Mouse (Mus musculus): ENCODE data around the gene Wrap73.

Gene Wrap73

DNA sequence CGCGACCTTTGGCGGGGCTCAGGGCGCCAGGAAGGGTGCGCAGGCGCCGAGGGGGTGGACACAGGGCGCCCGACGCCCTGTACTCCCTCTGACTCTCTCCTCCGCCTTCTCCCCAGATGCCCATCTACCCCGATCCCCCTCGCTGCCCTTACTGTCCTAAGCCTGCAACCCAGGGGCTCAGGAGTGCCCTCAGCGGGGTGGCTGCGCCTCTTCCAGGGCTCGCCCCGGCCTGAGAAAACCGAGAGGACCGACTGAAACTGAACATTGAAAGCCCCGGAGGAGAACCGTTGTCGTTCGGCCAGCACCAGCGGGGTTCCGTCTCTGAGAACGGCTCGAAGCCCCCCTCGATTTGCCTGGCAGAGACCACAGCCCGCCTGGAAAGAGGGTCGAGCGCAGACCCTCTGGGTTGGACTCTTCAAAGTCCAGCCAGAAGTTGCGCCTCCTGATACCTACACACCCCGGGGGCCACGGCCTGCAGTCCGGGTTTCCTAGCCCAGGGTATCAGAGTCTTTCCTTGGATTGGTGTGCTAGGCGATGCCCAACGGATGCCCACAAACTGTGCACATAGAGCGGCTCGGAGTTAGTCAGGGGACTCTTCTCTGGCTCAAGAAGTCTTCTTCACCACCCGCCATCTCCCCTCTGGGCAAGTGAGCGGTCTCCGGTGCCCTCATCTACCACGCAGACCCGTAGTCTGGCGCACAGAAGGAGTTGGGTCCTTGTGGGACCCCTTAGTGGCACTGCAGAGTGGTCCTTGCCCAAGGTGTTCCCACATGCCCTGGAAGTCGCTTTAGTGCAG lies 1.8 kb upstream of the Wrap73 start:
- no peak for DNase-seq (ENCODE audit: low spot score)

DNA sequence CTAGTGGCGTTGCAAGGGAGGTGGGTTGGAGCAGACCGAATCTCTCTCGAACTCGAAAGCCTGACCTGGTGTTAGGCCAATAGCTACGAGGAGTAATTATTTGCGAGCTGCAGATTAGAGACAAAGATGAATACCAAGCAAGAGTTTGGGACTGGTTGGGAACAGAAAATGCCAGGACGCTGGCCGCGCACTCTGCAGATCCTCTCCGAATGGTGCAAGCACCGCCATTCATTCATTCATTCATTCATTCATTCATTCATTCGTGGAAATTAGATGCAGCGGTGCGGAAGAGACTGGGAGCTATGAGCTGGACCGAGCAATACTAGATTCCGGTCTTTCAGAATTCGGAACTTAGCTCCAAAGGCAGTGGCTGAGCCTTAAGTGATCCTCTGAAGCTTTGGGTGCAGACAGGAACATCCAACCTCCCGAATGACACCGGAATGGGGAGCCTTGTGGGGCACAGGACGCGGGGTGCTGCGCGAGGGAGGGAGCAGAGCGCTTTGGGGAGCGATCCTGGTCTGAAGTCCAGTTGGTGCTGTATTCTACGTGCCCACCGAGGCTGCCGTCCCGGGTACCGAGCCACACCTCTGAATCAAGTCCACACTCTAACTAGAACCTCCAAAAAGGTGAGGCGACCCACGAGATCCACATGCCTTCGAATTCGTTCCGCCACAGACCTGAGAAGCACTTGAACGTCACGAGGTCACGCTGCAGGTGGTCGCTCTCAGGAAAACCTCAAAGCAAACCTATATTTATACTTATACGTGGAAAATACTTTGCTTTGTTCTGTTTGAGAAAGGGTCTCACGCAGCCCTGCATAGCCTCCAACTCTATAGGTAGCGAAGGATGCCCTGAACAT lies 934 bp upstream of the Wrap73 start:
- no peak for DNase-seq (ENCODE audit: low spot score)

DNA sequence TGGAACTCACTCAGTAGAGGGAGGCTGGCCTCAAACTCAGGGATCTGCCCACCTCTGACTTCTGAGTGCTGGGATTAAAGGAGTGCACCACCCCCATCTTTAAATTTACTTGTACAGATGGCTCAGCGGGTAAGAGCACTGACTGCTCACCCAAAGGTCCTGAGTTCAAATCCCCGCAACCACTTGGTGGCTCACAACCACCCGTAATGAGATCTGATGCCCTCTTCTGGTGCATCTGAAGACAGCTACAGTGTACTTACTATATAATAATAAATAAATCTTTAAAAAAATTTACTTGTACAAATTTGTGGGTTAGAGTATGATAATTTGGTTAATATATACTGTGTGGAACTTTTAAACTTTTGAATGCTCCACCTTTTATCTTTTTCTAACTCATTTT lies 2.5 kb downstream of the Wrap73 start:
- DNase-seq (ENCODE audit: low spot score) = no peak

DNA sequence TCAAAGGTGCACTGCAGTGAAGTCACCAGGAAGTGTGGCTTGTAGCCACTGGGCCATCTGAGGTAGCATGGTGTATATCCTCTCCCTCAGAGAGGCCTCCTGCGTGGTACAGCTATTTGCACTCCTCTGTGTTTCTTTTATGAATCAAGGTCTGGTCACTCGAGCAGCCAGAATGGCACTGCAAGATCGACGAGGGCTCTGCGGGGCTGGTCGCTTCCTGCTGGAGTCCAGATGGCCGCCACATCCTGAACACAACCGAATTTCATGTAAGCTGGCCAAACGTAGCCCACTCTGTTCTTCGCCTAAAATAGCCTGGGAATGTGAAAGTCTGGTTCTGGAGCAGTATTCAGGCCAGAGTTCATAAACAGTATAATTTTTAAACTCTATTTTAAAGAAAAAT lies 4.2 kb downstream of the Wrap73 start:
- no peak for DNase-seq (ENCODE audit: low spot score)

DNA sequence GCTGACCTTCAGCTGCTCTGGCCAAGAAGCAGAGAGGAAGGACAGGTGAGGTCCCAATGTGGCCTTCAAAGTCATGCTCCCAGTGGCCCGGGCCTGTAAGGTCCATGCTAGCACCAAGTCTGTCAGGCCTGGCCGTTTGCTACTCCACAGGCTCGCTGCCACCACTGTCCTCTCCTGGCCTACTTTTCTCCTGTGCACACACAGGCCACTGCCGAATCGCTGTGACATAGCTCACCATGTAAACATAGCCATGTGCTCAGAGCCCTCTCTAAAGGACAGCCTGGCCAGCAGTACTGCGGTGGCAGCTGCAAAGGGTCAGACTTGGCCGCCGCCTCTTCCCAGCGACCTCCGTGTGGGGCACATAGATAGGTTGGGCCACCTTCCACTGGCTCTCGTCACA lies 11.9 kb downstream of the Wrap73 start:
- DNase-seq (ENCODE audit: low spot score) = no peak

DNA sequence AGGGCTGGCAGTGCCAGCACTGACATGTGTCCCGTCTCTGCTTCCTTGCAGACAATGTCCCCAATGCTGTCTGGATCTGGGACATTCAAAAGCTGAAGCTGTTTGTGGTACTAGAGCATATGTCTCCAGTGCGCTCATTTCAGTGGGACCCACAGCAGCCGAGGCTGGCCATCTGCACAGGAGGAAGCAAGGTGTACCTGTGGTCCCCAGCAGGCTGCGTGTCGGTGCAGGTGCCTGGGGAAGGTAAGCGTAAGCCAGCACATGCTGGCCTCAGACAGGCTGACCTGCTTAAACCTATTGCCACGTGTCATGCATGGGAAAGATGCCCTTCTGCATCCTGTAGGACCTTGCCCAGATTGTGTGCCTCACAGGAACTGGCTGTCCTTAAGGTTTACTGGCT lies 13.9 kb downstream of the Wrap73 start:
- DNase-seq (ENCODE audit: low spot score) = no peak

DNA sequence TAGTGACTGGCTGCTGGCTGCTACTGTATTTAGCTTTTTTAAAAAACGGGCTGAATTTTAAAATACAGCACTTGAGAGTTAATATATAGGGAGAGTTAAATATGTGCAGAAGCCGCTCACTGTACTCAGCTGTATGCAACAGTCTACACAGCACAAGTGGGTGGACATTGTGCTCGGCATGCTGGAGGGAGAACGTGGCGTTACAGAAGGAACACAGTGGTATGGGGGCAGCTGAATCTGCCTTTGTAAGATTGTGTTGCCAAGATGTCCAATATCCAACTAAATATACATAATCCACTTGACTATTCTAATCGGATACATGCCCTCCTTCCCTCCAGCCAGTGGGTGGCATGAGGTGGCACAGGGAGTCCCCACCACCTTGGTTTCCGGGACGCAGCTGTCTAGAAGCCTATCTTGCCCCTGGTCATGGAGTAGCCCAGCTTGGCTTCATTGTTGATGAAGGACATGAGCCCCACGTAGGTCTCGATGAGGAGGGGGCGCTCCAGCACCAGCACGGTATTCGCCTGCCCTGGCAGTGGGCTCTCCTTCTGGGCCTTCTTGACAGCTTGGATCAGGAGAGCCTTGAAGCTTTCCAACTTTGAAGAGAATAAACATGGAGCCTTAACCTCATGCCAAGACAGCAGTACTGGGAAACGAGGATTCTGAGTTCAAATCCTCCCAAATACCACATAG lies 15.9 kb downstream of the Wrap73 start:
- no peak for DNase-seq (ENCODE audit: low spot score)

DNA sequence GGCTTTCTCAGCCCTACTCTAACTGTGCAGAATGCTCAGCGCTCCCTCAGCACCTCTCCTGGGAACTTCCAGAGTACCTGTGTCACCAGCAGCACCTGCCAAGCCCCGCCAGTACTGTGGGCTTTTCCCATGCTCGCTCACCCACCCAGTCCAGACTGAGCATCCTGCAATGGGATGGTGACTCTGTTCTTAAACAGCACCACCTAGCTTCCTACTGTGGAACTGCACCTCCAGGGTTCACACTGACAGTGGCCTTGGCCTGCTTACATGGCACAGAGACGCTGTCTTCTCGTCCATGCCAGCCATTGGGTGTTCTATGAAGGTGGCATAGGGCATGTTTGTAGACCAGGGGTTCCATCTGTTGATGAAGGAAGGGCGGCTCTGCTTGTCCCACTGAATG lies 16.8 kb downstream of the Wrap73 start:
- peak; percentile 90 for DNase-seq (ENCODE audit: low spot score)

DNA sequence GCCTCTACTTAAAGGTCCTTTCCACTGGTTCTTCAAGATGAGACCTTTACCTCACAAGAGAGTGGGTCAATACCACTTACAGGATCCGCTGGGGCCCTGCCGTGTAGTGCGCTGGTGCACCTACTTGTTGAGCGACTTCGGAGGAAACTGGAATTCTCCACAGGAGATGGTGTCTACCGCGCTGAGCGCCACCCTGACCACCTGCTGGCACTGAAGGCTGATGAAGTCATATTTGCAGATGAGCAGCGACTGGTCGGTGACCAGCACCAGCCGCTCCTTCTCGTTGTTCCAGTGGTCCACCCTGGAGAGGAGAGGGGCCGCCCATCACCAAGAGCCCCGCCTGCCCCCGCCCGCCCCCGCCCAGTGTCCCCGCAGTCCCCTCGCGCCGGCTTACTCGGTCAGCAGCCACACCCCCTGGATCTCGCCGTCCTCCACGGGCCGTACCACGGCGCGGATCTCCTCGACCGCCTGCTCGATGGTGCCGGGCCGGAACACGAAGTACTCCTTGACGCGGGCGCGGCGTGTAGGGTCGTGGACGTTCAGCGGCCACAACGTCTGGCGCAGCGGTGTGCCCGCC lies 17.9 kb downstream of the Wrap73 start:
- no peak for DNase-seq (ENCODE audit: low spot score)

DNA sequence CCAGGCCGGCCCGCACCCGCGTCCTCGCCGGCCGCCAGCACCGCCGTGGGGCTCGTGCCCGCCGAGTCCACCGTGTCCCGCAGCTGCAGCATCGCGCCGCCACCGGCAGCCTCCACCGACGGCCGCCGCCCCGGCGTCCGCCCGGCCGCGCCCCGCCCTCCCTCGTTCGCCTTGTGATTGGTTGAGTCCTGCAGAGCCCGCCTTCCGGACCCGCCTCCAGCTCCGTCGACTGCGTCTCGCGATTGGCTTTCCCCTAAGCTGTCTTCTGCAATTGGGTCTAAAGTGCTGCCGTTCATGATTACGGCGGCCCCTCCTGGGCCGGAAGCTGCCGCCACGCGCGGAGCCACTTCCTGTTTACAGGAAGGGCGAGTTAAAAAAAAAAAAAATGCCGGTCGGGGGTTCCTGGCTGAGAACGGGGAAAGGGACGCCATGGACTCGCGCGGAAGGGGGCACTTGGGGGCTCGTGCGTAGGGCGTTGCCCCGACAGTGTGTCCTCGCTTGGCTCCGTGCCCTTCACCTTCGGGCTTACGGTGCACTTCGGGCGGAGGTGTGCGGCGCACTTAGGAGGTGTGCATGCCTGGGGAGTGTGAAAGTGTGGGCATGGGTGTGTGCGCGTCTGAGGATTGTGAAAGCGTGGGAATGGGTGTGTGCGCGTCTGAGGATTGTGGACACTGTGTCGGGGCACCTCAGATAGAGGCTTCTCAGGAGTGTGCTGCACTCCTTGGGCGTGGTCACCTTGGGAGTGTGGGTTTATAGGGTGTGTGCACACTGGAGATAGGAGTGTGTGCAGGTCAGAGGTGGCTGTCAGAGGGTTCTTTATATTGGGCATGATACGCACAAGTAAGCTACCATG lies 18.6 kb downstream of the Wrap73 start, which contains the start of gene Tprgl:
TSS of gene Tprgl (minus strand) at position 129 of the 853 bp plus-strand sequence.
- DNase-seq (ENCODE audit: low spot score) = peak; percentile 98

DNA sequence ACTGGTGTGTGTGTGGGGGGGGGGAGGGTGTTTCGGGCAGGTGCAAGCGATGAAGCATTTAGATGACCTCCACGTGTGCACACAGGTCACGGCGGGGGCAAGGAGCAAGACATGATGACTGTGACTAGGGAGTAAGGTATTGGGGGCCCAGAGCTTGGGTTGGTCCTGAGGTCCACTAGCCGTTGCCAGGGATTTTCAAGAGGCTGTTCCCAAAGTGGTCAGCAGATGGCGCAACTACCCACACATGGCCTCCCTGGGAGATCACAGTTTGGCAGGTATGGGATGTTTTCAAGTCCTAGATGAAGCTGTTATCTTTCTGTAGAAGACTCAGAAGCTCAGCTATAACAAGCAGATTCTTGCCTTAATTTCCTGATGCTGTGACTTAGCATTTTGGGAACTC lies 21.1 kb downstream of the Wrap73 start:
- DNase-seq (ENCODE audit: low spot score) = peak; percentile 77

DNA sequence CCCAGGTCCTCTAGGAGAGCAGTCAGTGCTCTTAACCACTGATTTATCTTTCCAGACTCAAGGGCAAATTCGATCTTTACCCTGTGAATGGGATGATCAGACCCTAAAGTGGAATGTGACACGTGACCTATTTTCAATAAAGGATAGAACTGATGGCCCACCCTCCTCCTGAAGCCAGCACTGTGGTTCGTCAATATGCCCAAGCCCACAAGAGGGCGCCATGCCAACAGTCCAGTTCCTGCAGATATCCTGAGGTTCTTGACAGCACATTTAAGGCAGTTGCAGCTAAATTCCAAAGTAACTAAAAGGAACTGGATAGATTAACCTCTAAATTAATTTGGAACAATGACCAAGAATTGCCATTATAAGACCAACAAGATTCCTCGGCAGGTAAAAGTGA lies 24.9 kb downstream of the Wrap73 start:
- peak; percentile 80 for DNase-seq (ENCODE audit: low spot score)

DNA sequence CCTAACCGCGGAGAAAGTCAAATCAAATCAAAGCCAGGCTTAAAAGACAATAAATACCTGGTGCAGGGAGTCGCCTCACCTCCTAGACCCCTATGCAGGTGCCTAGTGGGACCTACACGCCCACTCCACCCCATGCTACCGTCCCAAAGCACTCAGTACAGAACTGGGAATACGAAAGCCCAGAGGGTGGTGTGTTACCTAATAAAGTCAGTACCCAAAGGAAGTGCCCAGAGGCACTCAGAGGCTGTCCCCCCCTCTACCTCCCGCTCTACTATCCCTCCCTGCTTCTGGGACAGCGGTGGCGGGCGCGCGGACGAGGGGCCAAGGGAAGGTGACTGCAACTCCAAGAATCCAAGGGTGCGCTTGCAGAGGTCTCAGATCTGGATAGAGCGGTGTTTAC lies 27.8 kb downstream of the Wrap73 start:
- DNase-seq (ENCODE audit: low spot score) = no peak

DNA sequence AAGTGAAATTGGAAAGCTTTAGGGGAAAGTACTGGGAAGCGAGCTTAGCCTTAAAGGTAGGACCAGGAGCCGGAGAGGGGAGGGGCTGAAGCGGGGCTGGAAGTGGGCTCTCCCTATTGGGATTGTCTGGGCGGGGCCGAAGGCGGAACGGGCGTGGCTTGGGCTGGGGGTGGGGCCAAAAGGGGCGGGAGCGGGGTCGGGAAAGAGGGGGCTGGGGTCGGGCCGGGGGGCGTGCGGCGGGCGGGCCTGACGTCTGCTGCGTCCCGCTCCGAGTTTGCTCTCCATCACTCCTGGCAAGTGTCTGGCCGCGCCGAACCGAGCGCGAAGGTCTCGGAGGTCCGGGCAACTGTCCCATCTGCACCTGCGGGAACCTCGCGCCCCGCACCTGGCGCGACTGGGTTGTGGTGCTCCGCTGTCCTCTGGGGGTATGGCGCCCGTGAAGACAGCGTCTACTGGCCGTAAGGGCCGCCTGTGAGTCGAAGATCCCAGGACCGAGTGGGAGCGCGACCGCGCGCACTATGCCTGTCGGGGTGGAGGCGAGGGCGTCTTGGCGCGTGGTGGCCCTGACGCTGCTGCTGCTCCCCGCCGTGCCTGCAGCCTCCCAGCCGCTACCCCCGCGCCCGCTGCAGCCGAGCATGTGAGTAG lies 28.5 kb downstream of the Wrap73 start, which contains the start of gene Megf6:
TSS of gene Megf6 (plus strand) at position 225 of the 645 bp plus-strand sequence.
- peak; percentile 78 for DNase-seq (ENCODE audit: low spot score)

DNA sequence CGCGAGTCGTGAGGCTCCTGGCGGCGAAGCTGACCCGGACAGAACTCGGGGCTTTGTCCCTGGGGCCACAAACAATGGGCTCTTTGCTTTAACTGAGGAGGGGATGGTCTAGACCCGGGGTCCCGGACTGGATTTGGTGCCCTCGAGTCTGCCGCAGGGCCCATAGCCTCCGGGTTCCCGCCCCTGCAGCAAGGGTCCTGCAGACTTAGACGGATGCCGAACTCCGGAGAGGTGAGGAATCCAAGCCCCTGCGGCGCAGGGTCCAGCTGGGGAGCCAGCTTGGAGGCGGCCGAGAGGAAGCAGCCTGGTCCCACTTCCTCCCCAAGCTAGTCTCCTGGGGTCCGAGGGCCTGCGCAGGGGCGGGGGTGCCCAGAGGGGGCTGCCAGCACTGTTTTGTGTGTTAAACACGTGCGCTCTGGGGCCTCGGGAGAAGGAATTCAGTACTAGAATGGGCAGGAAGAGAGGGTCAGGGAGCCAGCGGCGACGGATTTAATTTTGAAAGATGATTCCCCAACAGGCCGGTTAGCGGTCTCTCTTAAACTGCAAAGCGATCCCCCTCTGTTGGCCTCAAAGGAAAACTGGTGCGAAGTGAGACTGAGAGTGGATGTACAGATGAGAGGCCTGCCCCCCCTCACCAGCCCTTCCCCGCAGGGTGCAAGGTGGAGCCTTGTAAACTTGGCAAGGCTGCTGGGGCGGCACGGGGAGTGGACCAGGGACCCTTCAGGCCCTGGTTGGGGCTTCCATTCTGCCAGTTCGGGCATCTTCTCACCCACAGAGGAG lies 29.2 kb downstream of the Wrap73 start:
- DNase-seq (ENCODE audit: low spot score) = peak; percentile 57

DNA sequence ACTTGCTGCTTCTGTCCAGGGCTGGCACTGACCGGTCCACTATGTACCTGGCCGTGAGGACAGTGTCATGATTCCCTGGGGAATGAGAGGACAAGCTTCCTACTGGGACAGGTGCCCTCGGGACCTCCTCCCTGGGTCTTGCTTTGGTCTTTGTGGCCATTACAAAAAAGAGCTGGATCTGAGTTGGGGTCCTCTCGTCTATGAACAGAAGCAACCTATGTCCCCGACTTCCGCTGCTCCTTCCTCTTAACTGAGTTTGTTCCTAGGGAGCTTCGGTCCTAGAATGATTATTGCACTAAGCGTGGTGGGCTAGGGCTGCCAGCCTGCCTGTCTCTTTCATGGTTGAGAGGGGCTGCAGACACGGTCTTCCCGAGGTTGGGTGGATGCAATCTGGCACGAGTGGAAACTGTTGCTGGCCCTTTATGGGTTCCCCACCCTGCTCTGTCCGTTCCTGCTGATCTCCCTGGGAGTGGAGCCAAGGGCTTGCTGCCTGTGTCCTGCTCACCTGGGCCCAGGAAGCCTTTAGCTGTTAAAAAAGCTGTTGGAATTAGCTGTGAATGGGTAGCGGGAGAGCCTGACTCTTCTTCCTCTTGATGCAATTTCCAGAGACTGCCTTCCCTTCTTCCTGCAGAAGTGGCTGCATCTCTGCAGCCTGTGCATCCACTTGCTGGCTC lies 29.9 kb downstream of the Wrap73 start:
- DNase-seq (ENCODE audit: low spot score) = no peak

DNA sequence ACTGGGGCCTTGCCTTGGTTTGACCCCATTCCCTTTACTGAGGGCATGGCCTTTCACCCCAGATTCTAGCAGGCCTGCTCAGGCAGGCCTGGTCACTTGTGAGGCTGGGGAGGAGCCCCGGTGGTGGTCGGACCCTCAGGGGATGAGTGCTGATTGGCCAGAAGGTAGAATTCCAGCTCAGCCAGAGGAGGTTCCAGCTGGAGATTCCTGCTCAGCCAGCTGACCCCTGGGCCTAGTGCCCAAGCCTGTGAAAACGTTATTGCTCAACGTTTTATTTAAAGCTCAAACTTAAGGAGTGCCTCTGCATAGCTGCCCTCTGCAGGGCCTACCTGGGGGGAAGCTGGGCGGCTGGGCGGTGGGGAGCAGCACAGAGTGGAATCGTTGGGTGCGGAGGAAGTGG lies 35.1 kb downstream of the Wrap73 start:
- peak; percentile 88 for DNase-seq (ENCODE audit: low spot score)

DNA sequence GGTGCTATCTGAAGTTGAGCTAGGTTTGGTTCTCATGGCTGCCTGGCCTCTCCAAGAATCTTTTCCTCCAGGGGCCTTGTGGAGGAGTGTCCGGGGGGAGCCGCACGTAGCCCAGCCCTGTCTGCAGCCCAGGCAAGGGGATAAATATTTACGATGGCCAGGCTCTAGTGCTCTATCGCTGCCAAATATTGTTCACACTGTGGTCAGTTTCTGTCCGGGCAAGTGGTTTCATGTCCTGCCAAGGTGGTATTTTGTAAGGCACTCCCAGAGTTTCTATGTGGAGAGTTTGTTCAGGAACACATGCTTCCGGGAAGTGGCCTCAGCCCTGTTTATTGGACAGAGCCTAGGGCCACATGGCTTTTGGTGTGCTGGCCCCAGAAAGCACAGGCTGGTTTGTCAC lies 38.8 kb downstream of the Wrap73 start:
- DNase-seq (ENCODE audit: low spot score) = peak; percentile 90

DNA sequence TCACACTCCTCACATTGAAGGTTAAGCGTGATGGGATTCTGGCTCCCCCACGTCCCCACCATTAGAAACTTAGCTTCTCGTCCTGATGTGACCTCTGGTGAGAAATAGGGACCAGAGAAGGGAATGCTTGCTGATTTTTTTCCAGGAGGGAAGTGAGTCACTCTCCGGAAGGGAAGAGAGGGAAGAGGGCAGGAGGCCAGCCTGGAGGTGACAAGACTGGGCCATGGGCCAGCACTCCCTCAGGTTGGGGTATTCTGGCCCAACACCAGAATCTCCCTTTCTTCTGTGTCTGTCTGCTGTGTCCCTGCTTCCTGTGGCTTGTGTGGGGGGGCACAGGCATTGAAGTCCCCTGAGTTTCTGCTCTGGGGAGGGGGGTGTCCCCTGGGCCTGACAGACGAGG lies 41.4 kb downstream of the Wrap73 start:
- DNase-seq (ENCODE audit: low spot score) = peak; percentile 43

Measured in lung, postnatal 25 days (tissue).